Mouse (Mus musculus): ENCODE data around the gene F5. TPM values are rescaled to one million over a fixed set of nuclear protein-coding genes. Genes with fewer than 3 reads are reported as not detected.

F5 gene
- polyA plus RNA-seq, 1 experiment: 0.78 TPM

GRCm38 (mm10) chr1:164187002-164187560 is 35.4 kb downstream of the F5 start:
- H3K36me3 ChIP-seq (ENCODE audit: control insufficient read depth, insufficient read depth, low read length): no peaks in the 10 kb centered on the region
- H3K27me3 ChIP-seq (ENCODE audit: control insufficient read depth, insufficient read depth, low read length): no peaks in the 10 kb centered on the region
- no peak for DNase-seq
- 96% methylated on average over 1 of the region's 1 CpGs for whole genome bisulfite sequencing
- no peak overlapping the region for H3K4me3 ChIP-seq (ENCODE audit: control insufficient read depth, insufficient read depth, low read length)
- no peak overlapping the region for H3K27ac ChIP-seq (ENCODE audit: control insufficient read depth, insufficient read depth, low read length)
- TF ChIP-seq POLR2A (IDR thresholded peaks at IDR 0.05; ENCODE audit: control insufficient read depth, extremely low read depth, insufficient read depth, low read length, poor library complexity) (no peak), CTCF (IDR thresholded peaks at IDR 0.05; ENCODE audit: borderline replicate concordance, control insufficient read depth, extremely low read depth, insufficient read depth, low read length, poor library complexity) (no peak)
- peaks cover 4% of the 10 kb centered on the region; the same call in 1 of the 2 replicates for H3K4me1 ChIP-seq (replicated peaks; ENCODE audit: control insufficient read depth, insufficient read depth, low read length)

- TF ChIP-seq CTCF (IDR thresholded peaks at IDR 0.05; ENCODE audit: borderline replicate concordance, control insufficient read depth, extremely low read depth, insufficient read depth, low read length, poor library complexity): no peak
- TF ChIP-seq POLR2A (IDR thresholded peaks at IDR 0.05; ENCODE audit: control insufficient read depth, extremely low read depth, insufficient read depth, low read length, poor library complexity): no peak
- WGBS: 94% methylated on average over 4 of the region's 4 CpGs
- no peak for DNase-seq
- Histone ChIP-seq H3K4me3 (ENCODE audit: control insufficient read depth, insufficient read depth, low read length) (no peak overlapping the region), H3K36me3 (ENCODE audit: control insufficient read depth, insufficient read depth, low read length) (no peaks in the 10 kb centered on the region), H3K4me1 (replicated peaks; ENCODE audit: control insufficient read depth, insufficient read depth, low read length) (no peaks in the 10 kb centered on the region), H3K27me3 (ENCODE audit: control insufficient read depth, insufficient read depth, low read length) (no peaks in the 10 kb centered on the region), H3K27ac (ENCODE audit: control insufficient read depth, insufficient read depth, low read length) (no peak overlapping the region)
These were observed 47.9 kb downstream of the F5 start for GRCm38 (mm10) chr1:164199551-164199950.

- Histone ChIP-seq H3K4me3 (ENCODE audit: control insufficient read depth, insufficient read depth, low read length) (no peak overlapping the region), H3K36me3 (ENCODE audit: control insufficient read depth, insufficient read depth, low read length) (no peaks in the 10 kb centered on the region), H3K27me3 (ENCODE audit: control insufficient read depth, insufficient read depth, low read length) (no peaks in the 10 kb centered on the region), H3K27ac (ENCODE audit: control insufficient read depth, insufficient read depth, low read length) (no peak overlapping the region), H3K4me1 (replicated peaks; ENCODE audit: control insufficient read depth, insufficient read depth, low read length) (no peaks in the 10 kb centered on the region)
- no peak for DNase-seq
- WGBS: 95% methylated on average over 2 of the region's 2 CpGs
- no peak for TF ChIP-seq POLR2A (IDR thresholded peaks at IDR 0.05; ENCODE audit: control insufficient read depth, extremely low read depth, insufficient read depth, low read length, poor library complexity)
- no peak for TF ChIP-seq CTCF (IDR thresholded peaks at IDR 0.05; ENCODE audit: borderline replicate concordance, control insufficient read depth, extremely low read depth, insufficient read depth, low read length, poor library complexity)
These were observed 56.8 kb downstream of the F5 start for GRCm38 (mm10) chr1:164208437-164208836.

- 97% methylated on average over 4 of the region's 4 CpGs for WGBS
- no peak overlapping the region for H3K4me3 ChIP-seq (ENCODE audit: control insufficient read depth, insufficient read depth, low read length)
- no peaks in the 10 kb centered on the region for H3K36me3 ChIP-seq (ENCODE audit: control insufficient read depth, insufficient read depth, low read length)
- no peak for TF ChIP-seq CTCF (IDR thresholded peaks at IDR 0.05; ENCODE audit: borderline replicate concordance, control insufficient read depth, extremely low read depth, insufficient read depth, low read length, poor library complexity)
- no peak for TF ChIP-seq POLR2A (IDR thresholded peaks at IDR 0.05; ENCODE audit: control insufficient read depth, extremely low read depth, insufficient read depth, low read length, poor library complexity)
- no peak overlapping the region for H3K27ac ChIP-seq (ENCODE audit: control insufficient read depth, insufficient read depth, low read length)
- H3K4me1 ChIP-seq (replicated peaks; ENCODE audit: control insufficient read depth, insufficient read depth, low read length): no peaks in the 10 kb centered on the region
- no peak for DNase-seq
- no peaks in the 10 kb centered on the region for H3K27me3 ChIP-seq (ENCODE audit: control insufficient read depth, insufficient read depth, low read length)
These were observed 59.3 kb downstream of the F5 start for GRCm38 (mm10) chr1:164210899-164211298.

GRCm38 (mm10) chr1:164212686-164213085 is 61.0 kb downstream of the F5 start:
- Histone ChIP-seq H3K4me3 (ENCODE audit: control insufficient read depth, insufficient read depth, low read length) (no peak overlapping the region), H3K4me1 (replicated peaks; ENCODE audit: control insufficient read depth, insufficient read depth, low read length) (peaks cover 4% of the 10 kb centered on the region; the same call in 1 of the 2 replicates), H3K27me3 (ENCODE audit: control insufficient read depth, insufficient read depth, low read length) (no peaks in the 10 kb centered on the region), H3K36me3 (ENCODE audit: control insufficient read depth, insufficient read depth, low read length) (no peaks in the 10 kb centered on the region), H3K27ac (ENCODE audit: control insufficient read depth, insufficient read depth, low read length) (no peak overlapping the region)
- TF ChIP-seq CTCF (IDR thresholded peaks at IDR 0.05; ENCODE audit: borderline replicate concordance, control insufficient read depth, extremely low read depth, insufficient read depth, low read length, poor library complexity) (no peak), POLR2A (IDR thresholded peaks at IDR 0.05; ENCODE audit: control insufficient read depth, extremely low read depth, insufficient read depth, low read length, poor library complexity) (no peak)
- DNase-seq: no peak
- WGBS: 93% methylated on average over 8 of the region's 8 CpGs

- no peak for TF ChIP-seq POLR2A (IDR thresholded peaks at IDR 0.05; ENCODE audit: control insufficient read depth, extremely low read depth, insufficient read depth, low read length, poor library complexity)
These were observed 62.6 kb downstream of the F5 start for GRCm38 (mm10) chr1:164214190-164214589.

GRCm38 (mm10) chr1:164215097-164215496 is 63.5 kb downstream of the F5 start:
- no peaks in the 10 kb centered on the region for H3K36me3 ChIP-seq (ENCODE audit: control insufficient read depth, insufficient read depth, low read length)
- 96% methylated on average over 3 of the region's 3 CpGs for WGBS
- DNase-seq: no peak
- TF ChIP-seq POLR2A (IDR thresholded peaks at IDR 0.05; ENCODE audit: control insufficient read depth, extremely low read depth, insufficient read depth, low read length, poor library complexity) (no peak), CTCF (IDR thresholded peaks at IDR 0.05; ENCODE audit: borderline replicate concordance, control insufficient read depth, extremely low read depth, insufficient read depth, low read length, poor library complexity) (no peak)
- no peaks in the 10 kb centered on the region for H3K27me3 ChIP-seq (ENCODE audit: control insufficient read depth, insufficient read depth, low read length)
- H3K4me3 ChIP-seq (ENCODE audit: control insufficient read depth, insufficient read depth, low read length): no peak overlapping the region
- H3K27ac ChIP-seq (ENCODE audit: control insufficient read depth, insufficient read depth, low read length): no peak overlapping the region
- peaks cover 9% of the 10 kb centered on the region for H3K4me1 ChIP-seq (replicated peaks; ENCODE audit: control insufficient read depth, insufficient read depth, low read length)

More at GRCm38 (mm10) chr1:164214190-164214589, 62.6 kb downstream of the F5 start:
- Histone ChIP-seq H3K27me3 (ENCODE audit: control insufficient read depth, insufficient read depth, low read length) (no peaks in the 10 kb centered on the region), H3K4me1 (replicated peaks; ENCODE audit: control insufficient read depth, insufficient read depth, low read length) (peaks cover 9% of the 10 kb centered on the region), H3K36me3 (ENCODE audit: control insufficient read depth, insufficient read depth, low read length) (no peaks in the 10 kb centered on the region), H3K27ac (ENCODE audit: control insufficient read depth, insufficient read depth, low read length) (no peak overlapping the region), H3K4me3 (ENCODE audit: control insufficient read depth, insufficient read depth, low read length) (no peak overlapping the region)
- no peak for DNase-seq
- WGBS: 81% methylated on average over 8 of the region's 8 CpGs

All from thymus, adult 2 months (tissue).